Mouse (Mus musculus) liver, adult 2 months (tissue): ENCODE measurements around the gene Grn.

ENCODE experiments used
- CTCF ChIP-seq: fragments of 200-500 bp; IDR thresholded peaks from 2 replicates; pipeline ENCODE4 v1.5.1; 2011; ENCODE audit warnings: low read depth, low read length, control low read depth
- POLR2A ChIP-seq: fragments of 200-500 bp; IDR thresholded peaks from 2 replicates; pipeline ENCODE4 v1.6.1; 2011; ENCODE audit warnings: low read length, control low read depth; ENCODE audit not compliant: insufficient read depth; ENCODE audit errors: extremely low read depth

GRCm38 (mm10) chr11:102392441-102393237, 37.5 kb upstream of the Grn start:
- TF ChIP-seq CTCF (no peak), POLR2A (no peak)
